Mouse (Mus musculus) WW6 (cell line): ENCODE measurements around the gene Aspa.

Experiments used
- DNase-seq: peaks from one replicate; pipeline ENCODE4 v3.0.0-alpha.2; 2013; ENCODE audit warnings: low read depth, low spot score

The Aspa gene

GRCm38 (mm10) chr11:73257362-73257945 is 71.9 kb downstream of the Aspa start:
- DNase-seq, result no peak
